Mouse (Mus musculus): ENCODE measurements around the gene Sall2. TPM values are rescaled to one million over a fixed set of nuclear protein-coding genes. Genes with fewer than 3 reads are reported as not detected.

Gene Sall2
- 20.8 and 22.9 TPM in 2 replicates for polyA plus RNA-seq (2014; fragmentation: Nextera tagmentation; extraction: Ambion mirVana)

GRCm38 (mm10) chr14:52327910-52328812, at the start of gene Sall2:
Gene Sall2, minus strand, starts transcription at chr14:52328762.
- Histone ChIP-seq H3K27ac (ENCODE audit: low read depth) (no peak within 1 kb of the TSS), H3K27me3 (ENCODE audit: insufficient read depth, low read length) (peaks cover 37% of the 10 kb centered on the region), H3K4me3 (ENCODE audit: low read depth, low read length) (peak within 1 kb of the TSS; percentile 39), H3K9ac (peak within 1 kb of the TSS; percentile 42), H3K4me2 (peak within 1 kb of the TSS; percentile 72), H3K9me3 (ENCODE audit: low read depth, low read length) (no peaks in the 10 kb centered on the region), H3K4me1 (ENCODE audit: insufficient read depth) (no peaks in the 10 kb centered on the region), H3K36me3 (ENCODE audit: insufficient read depth) (no peaks in the 10 kb centered on the region)
- TF ChIP-seq CTCF (IDR thresholded peaks at IDR 0.05; ENCODE audit: low read depth): no peak
- 2% methylated on average over 26 of the region's 26 CpGs for WGBS
- ATAC-seq (ENCODE audit: insufficient read depth) (no peak; the same call in 1 of the 2 replicates), DNase-seq (no peak)

- Histone ChIP-seq H3K27ac (ENCODE audit: low read depth) (no peak overlapping the region), H3K27me3 (ENCODE audit: insufficient read depth, low read length) (no peaks in the 10 kb centered on the region), H3K9ac (no peak overlapping the region), H3K4me1 (ENCODE audit: insufficient read depth) (no peaks in the 10 kb centered on the region), H3K9me3 (ENCODE audit: low read depth, low read length) (no peaks in the 10 kb centered on the region), H3K4me3 (ENCODE audit: low read depth, low read length) (no peak overlapping the region), H3K4me2 (no peak overlapping the region), H3K36me3 (ENCODE audit: insufficient read depth) (no peaks in the 10 kb centered on the region)
- DNase-seq (no peak), ATAC-seq (ENCODE audit: insufficient read depth) (no peak)
- TF ChIP-seq CTCF (IDR thresholded peaks at IDR 0.05; ENCODE audit: low read depth): no peak
- WGBS: 82% methylated on average over 3 of the region's 3 CpGs
Observed at GRCm38 (mm10) chr14:52368741-52369140, 40.2 kb upstream of the Sall2 start.

GRCm38 (mm10) chr14:52356308-52356707, 27.7 kb upstream of the Sall2 start, which contains the start of gene Olfr1513:
Gene Olfr1513, minus strand, starts transcription at chr14:52356408.
- Histone ChIP-seq H3K36me3 (ENCODE audit: insufficient read depth) (no peaks in the 10 kb centered on the region), H3K9ac (no peak within 1 kb of the TSS), H3K4me2 (no peak within 1 kb of the TSS), H3K9me3 (ENCODE audit: low read depth, low read length) (no peaks in the 10 kb centered on the region), H3K27me3 (ENCODE audit: insufficient read depth, low read length) (no peaks in the 10 kb centered on the region), H3K4me1 (ENCODE audit: insufficient read depth) (no peaks in the 10 kb centered on the region), H3K4me3 (ENCODE audit: low read depth, low read length) (no peak within 1 kb of the TSS), H3K27ac (ENCODE audit: low read depth) (no peak within 1 kb of the TSS)
- DNase-seq (no peak), ATAC-seq (ENCODE audit: insufficient read depth) (no peak)
- no peak for TF ChIP-seq CTCF (IDR thresholded peaks at IDR 0.05; ENCODE audit: low read depth)
- 65% methylated on average over 4 of the region's 4 CpGs for WGBS

GRCm38 (mm10) chr14:52339512-52339852, 10.9 kb upstream of the Sall2 start:
- no peak for ATAC-seq (ENCODE audit: insufficient read depth)
- no peak for TF ChIP-seq CTCF (IDR thresholded peaks at IDR 0.05; ENCODE audit: low read depth)
- Histone ChIP-seq H3K4me3 (ENCODE audit: low read depth, low read length) (no peak overlapping the region), H3K27me3 (ENCODE audit: insufficient read depth, low read length) (peaks cover 3% of the 10 kb centered on the region), H3K9ac (no peak overlapping the region), H3K4me2 (no peak overlapping the region), H3K9me3 (ENCODE audit: low read depth, low read length) (peaks cover 3% of the 10 kb centered on the region; the same call in 1 of the 2 replicates), H3K27ac (ENCODE audit: low read depth) (no peak overlapping the region), H3K4me1 (ENCODE audit: insufficient read depth) (no peaks in the 10 kb centered on the region), H3K36me3 (ENCODE audit: insufficient read depth) (no peaks in the 10 kb centered on the region)
- 71% methylated on average over 6 of the region's 6 CpGs for WGBS
- no peak for DNase-seq

GRCm38 (mm10) chr14:52338751-52339511, 10.4 kb upstream of the Sall2 start:
- H3K27me3 ChIP-seq (ENCODE audit: insufficient read depth, low read length): peaks cover 3% of the 10 kb centered on the region
- DNase-seq (peak; percentile 93), ATAC-seq (ENCODE audit: insufficient read depth) (no peak; the same call in 1 of the 2 replicates)
- no peak overlapping the region for H3K4me3 ChIP-seq (ENCODE audit: low read depth, low read length)
- H3K9ac ChIP-seq: no peak overlapping the region
- no peaks in the 10 kb centered on the region for H3K9me3 ChIP-seq (ENCODE audit: low read depth, low read length)
- H3K4me2 ChIP-seq: peak overlapping the region; percentile 36; the same call in 1 of the 2 replicates
- WGBS: 22% methylated on average over 21 of the region's 21 CpGs
- H3K36me3 ChIP-seq (ENCODE audit: insufficient read depth): no peaks in the 10 kb centered on the region
- TF ChIP-seq CTCF (IDR thresholded peaks at IDR 0.05; ENCODE audit: low read depth): peak; percentile 88
- H3K4me1 ChIP-seq (ENCODE audit: insufficient read depth): no peaks in the 10 kb centered on the region
- H3K27ac ChIP-seq (ENCODE audit: low read depth): no peak overlapping the region

- DNase-seq (no peak), ATAC-seq (ENCODE audit: insufficient read depth) (no peak)
- Histone ChIP-seq H3K9me3 (ENCODE audit: low read depth, low read length) (no peaks in the 10 kb centered on the region), H3K4me1 (ENCODE audit: insufficient read depth) (no peaks in the 10 kb centered on the region), H3K4me3 (ENCODE audit: low read depth, low read length) (no peak overlapping the region), H3K4me2 (no peak overlapping the region), H3K27ac (ENCODE audit: low read depth) (no peak overlapping the region), H3K36me3 (ENCODE audit: insufficient read depth) (no peaks in the 10 kb centered on the region), H3K27me3 (ENCODE audit: insufficient read depth, low read length) (peaks cover 28% of the 10 kb centered on the region), H3K9ac (no peak overlapping the region)
- 79% methylated on average over 3 of the region's 3 CpGs for WGBS
- TF ChIP-seq CTCF (IDR thresholded peaks at IDR 0.05; ENCODE audit: low read depth): no peak
Observed at GRCm38 (mm10) chr14:52332171-52332570, 3.6 kb upstream of the Sall2 start.

All from lung, embryonic 14.5 days (tissue).